Mouse (Mus musculus) forebrain, embryonic 13.5 days (tissue): Measurements from ENCODE around the gene Ndfip2. TPM values are rescaled to one million over a fixed set of nuclear protein-coding genes. Genes with fewer than 3 reads are reported as not detected.
A peak's percentile ranks its signal among the peaks of the same experiment; 100 is the strongest.

ENCODE experiments used
- ATAC-seq: fragments of 200-750 bp; cut with Nextera tagmentation; 2 replicates; pipeline ENCODE4 v1.8.0; 2017
- H3K27ac ChIP-seq: fragments of 300-500 bp; sonication (generic); 2 replicates; pipeline ENCODE4 v1.5.1; 2015; ENCODE audit warnings: inconsistent platforms, mild to moderate bottlenecking, moderate library complexity
- H3K27me3 ChIP-seq: fragments of 300-500 bp; sonication (generic); 2 replicates; pipeline ENCODE4 v1.6.1; 2015; ENCODE audit warnings: mild to moderate bottlenecking, inconsistent platforms
- H3K36me3 ChIP-seq: fragments of 300-500 bp; sonication (generic); 2 replicates; pipeline ENCODE4 v1.6.1; 2015; ENCODE audit warnings: mild to moderate bottlenecking, inconsistent platforms; ENCODE audit not compliant: poor library complexity, severe bottlenecking
- H3K4me1 ChIP-seq: fragments of 300-500 bp; sonication (generic); 2 replicates; pipeline ENCODE4 v1.6.1; 2015; ENCODE audit warnings: inconsistent platforms
- H3K4me2 ChIP-seq: fragments of 300-500 bp; sonication (generic); 2 replicates; pipeline ENCODE4 v1.6.1; 2015; ENCODE audit warnings: inconsistent platforms, mild to moderate bottlenecking, moderate library complexity
- H3K4me3 ChIP-seq: fragments of 300-500 bp; sonication (generic); 2 replicates; pipeline ENCODE4 v1.5.1; 2015; ENCODE audit warnings: mild to moderate bottlenecking, inconsistent platforms
- H3K9ac ChIP-seq: fragments of 300-500 bp; sonication (generic); 2 replicates; pipeline ENCODE4 v1.6.1; 2015; ENCODE audit warnings: mild to moderate bottlenecking, inconsistent platforms
- H3K9me3 ChIP-seq: fragments of 300-500 bp; sonication (generic); replicated peaks from 2 replicates; pipeline ENCODE4 v1.6.1; 2016; ENCODE audit warnings: inconsistent platforms
- WGBS: fragments of 180-500 bp; shearing (Covaris S2); methylation state at CpG from one replicate; pipeline ENCODE4 v1.1.7; 2015; 5-methylcytosine and 5-hydroxymethylcytosine counted together
- polyA plus RNA-seq: library from polyadenylated mRNA; unstranded; fragments of >200 nt; fragmentation: Nextera tagmentation; extraction: Ambion mirVana; gene quantifications from 2 replicates; pipeline ENCODE4 v1.2.1, GENCODE M21; 2015

Gene Ndfip2
- polyA plus RNA-seq, 1 experiment from 2014 or later = 61.7 TPM

GRCm38 (mm10) chr14:105254401-105254800 lies 4.0 kb upstream of the Ndfip2 start:
- no peak for ATAC-seq
- no peaks in the 10 kb centered on the region for H3K9me3 ChIP-seq
- no peak overlapping the region for H3K4me2 ChIP-seq
- 91% methylated on average over 5 of the region's 5 CpGs for WGBS
- H3K9ac ChIP-seq = no peak overlapping the region
- H3K27ac ChIP-seq = no peak overlapping the region
- no peaks in the 10 kb centered on the region for H3K36me3 ChIP-seq
- peaks cover under 1% of the 10 kb centered on the region; the same call in 1 of the 2 replicates for H3K4me1 ChIP-seq
- H3K27me3 ChIP-seq = no peaks in the 10 kb centered on the region
- H3K4me3 ChIP-seq = no peak overlapping the region

- WGBS = 83% methylated on average over 7 of the region's 7 CpGs
- H3K27ac ChIP-seq = no peak overlapping the region
Observed at GRCm38 (mm10) chr14:105255620-105256019, 2.8 kb upstream of the Ndfip2 start.

GRCm38 (mm10) chr14:105259035-105259880 lies 885 bp downstream of the Ndfip2 start:
- peaks cover 15% of the 10 kb centered on the region; the same call in 1 of the 2 replicates for H3K4me1 ChIP-seq
- ATAC-seq = peak; percentile 75
- peak overlapping the region; percentile 72 for H3K4me3 ChIP-seq
- no peaks in the 10 kb centered on the region for H3K9me3 ChIP-seq
- no peaks in the 10 kb centered on the region for H3K36me3 ChIP-seq
- peak overlapping the region; percentile 94 for H3K27ac ChIP-seq
- peak overlapping the region; percentile 75 for H3K4me2 ChIP-seq
- WGBS = 10% methylated on average over 31 of the region's 34 CpGs
- no peaks in the 10 kb centered on the region for H3K27me3 ChIP-seq
- peak overlapping the region; percentile 89 for H3K9ac ChIP-seq

More at GRCm38 (mm10) chr14:105255620-105256019, 2.8 kb upstream of the Ndfip2 start:
- no peaks in the 10 kb centered on the region for H3K27me3 ChIP-seq
- no peaks in the 10 kb centered on the region for H3K9me3 ChIP-seq
- H3K36me3 ChIP-seq = no peaks in the 10 kb centered on the region
- ATAC-seq = no peak
- H3K4me2 ChIP-seq = no peak overlapping the region
- H3K4me3 ChIP-seq = no peak overlapping the region
- H3K9ac ChIP-seq = no peak overlapping the region
- H3K4me1 ChIP-seq = peaks cover 7% of the 10 kb centered on the region; the same call in 1 of the 2 replicates

- no peaks in the 10 kb centered on the region for H3K9me3 ChIP-seq
- no peaks in the 10 kb centered on the region for H3K36me3 ChIP-seq
- no peak for ATAC-seq
- 50% methylated on average over 5 of the region's 5 CpGs for WGBS
- no peak overlapping the region for H3K9ac ChIP-seq
- no peak overlapping the region for H3K27ac ChIP-seq
- H3K4me1 ChIP-seq = peaks cover 15% of the 10 kb centered on the region; the same call in 1 of the 2 replicates
- H3K4me3 ChIP-seq = no peak overlapping the region
- no peaks in the 10 kb centered on the region for H3K27me3 ChIP-seq
- H3K4me2 ChIP-seq = no peak overlapping the region
Observed at GRCm38 (mm10) chr14:105262923-105263322, 4.5 kb downstream of the Ndfip2 start.

DNA sequence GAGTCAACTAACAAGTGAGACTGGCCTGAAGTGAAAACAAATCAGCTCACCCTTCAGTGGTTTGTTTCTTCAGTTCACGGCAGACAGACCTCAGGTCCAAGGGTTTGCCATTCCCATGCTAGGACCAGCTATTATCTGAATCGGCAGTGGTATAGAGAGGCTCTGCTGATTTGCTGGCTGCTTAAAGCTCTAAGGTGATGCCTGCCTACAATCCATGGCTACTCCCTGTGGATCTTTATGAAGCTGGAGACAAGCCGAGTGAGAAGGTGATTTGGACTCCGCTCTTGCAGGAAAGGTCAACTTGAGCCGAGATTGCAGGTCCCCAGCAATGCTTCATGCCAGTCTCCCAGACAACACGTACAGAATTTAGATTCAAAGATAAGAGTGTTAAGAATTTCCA lies 8.7 kb downstream of the Ndfip2 start:
- no peaks in the 10 kb centered on the region for H3K36me3 ChIP-seq
- H3K9ac ChIP-seq = no peak overlapping the region
- ATAC-seq = no peak
- WGBS = 87% methylated on average over 6 of the region's 6 CpGs
- H3K27me3 ChIP-seq = no peaks in the 10 kb centered on the region
- H3K4me2 ChIP-seq = no peak overlapping the region
- peaks cover 7% of the 10 kb centered on the region; the same call in 1 of the 2 replicates for H3K4me1 ChIP-seq
- no peak overlapping the region for H3K4me3 ChIP-seq
- no peak overlapping the region for H3K27ac ChIP-seq
- H3K9me3 ChIP-seq = no peaks in the 10 kb centered on the region

DNA sequence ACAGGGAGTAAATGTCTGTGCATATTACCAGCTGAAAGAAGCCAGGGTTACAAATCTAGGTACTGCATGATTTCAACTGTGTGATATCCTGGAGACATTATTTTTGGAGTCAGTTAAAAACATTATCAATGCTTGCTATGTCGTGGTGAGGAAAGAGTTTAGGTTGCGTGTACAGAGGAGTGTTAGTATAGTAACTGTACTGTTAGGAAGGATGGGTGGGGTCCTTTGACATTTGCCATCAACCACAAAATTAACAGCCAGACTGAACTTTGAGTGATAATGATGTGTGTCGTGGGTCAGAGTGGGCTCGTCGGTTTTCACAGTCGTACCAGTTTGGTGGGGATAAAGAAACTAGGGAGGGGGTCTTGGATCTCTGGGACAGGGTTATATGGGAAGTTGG lies 13.7 kb downstream of the Ndfip2 start:
- no peak overlapping the region for H3K9ac ChIP-seq
- no peak overlapping the region for H3K27ac ChIP-seq
- H3K4me3 ChIP-seq = no peak overlapping the region
- no peak overlapping the region for H3K4me2 ChIP-seq
- H3K4me1 ChIP-seq = no peaks in the 10 kb centered on the region
- ATAC-seq = no peak
- 93% methylated on average over 6 of the region's 6 CpGs for WGBS
- no peaks in the 10 kb centered on the region for H3K27me3 ChIP-seq
- no peaks in the 10 kb centered on the region for H3K36me3 ChIP-seq
- H3K9me3 ChIP-seq = no peaks in the 10 kb centered on the region

- ATAC-seq = no peak
- H3K36me3 ChIP-seq = no peaks in the 10 kb centered on the region
- H3K4me1 ChIP-seq = no peaks in the 10 kb centered on the region
- 85% methylated on average over 4 of the region's 4 CpGs for WGBS
- H3K4me3 ChIP-seq = no peak overlapping the region
- H3K27me3 ChIP-seq = no peaks in the 10 kb centered on the region
- no peak overlapping the region for H3K4me2 ChIP-seq
- H3K9me3 ChIP-seq = no peaks in the 10 kb centered on the region
- H3K27ac ChIP-seq = no peak overlapping the region
- no peak overlapping the region for H3K9ac ChIP-seq
Observed at GRCm38 (mm10) chr14:105272539-105272938, 14.2 kb downstream of the Ndfip2 start.

GRCm38 (mm10) chr14:105275196-105275595 lies 16.8 kb downstream of the Ndfip2 start:
- Histone ChIP-seq H3K27ac (no peak overlapping the region), H3K4me1 (no peaks in the 10 kb centered on the region), H3K9me3 (no peaks in the 10 kb centered on the region), H3K9ac (no peak overlapping the region), H3K4me2 (no peak overlapping the region), H3K36me3 (no peaks in the 10 kb centered on the region), H3K4me3 (no peak overlapping the region), H3K27me3 (no peaks in the 10 kb centered on the region)
- ATAC-seq = no peak
- 79% methylated on average over 5 of the region's 5 CpGs for whole genome bisulfite sequencing

DNA sequence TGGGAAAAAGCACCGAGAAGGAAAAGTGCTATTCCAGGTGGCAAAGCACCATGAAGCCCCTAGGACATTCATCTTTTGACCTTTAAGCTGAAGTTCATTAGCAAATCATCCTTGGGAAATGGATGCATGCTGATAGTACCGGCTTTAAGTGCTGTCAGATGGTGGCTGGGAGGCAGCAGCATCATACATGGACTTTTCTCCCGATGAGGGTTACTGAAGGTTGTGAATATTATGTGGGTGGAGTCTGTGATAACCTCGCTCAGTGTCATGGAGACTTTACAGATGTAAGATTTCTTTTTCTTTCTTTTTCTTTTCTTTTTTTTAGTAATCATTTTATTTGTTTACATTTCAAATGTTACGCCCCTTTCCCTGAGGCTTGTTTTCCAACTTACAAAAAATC lies 18.9 kb downstream of the Ndfip2 start:
- Histone ChIP-seq H3K4me3 (no peak overlapping the region), H3K9ac (no peak overlapping the region), H3K27ac (no peak overlapping the region), H3K9me3 (no peaks in the 10 kb centered on the region), H3K27me3 (no peaks in the 10 kb centered on the region), H3K36me3 (no peaks in the 10 kb centered on the region), H3K4me2 (no peak overlapping the region), H3K4me1 (no peaks in the 10 kb centered on the region)
- 94% methylated on average over 5 of the region's 5 CpGs for WGBS
- ATAC-seq = no peak

GRCm38 (mm10) chr14:105284062-105284461 lies 25.7 kb downstream of the Ndfip2 start:
- Histone ChIP-seq H3K27ac (no peak overlapping the region), H3K4me1 (no peaks in the 10 kb centered on the region), H3K27me3 (no peaks in the 10 kb centered on the region), H3K4me3 (no peak overlapping the region), H3K9ac (no peak overlapping the region), H3K36me3 (peaks cover 7% of the 10 kb centered on the region), H3K4me2 (no peak overlapping the region), H3K9me3 (no peaks in the 10 kb centered on the region)
- ATAC-seq = no peak
- WGBS = 88% methylated on average over 3 of the region's 3 CpGs

- H3K36me3 ChIP-seq = peaks cover 15% of the 10 kb centered on the region
- 97% methylated on average over 4 of the region's 4 CpGs for WGBS
- no peaks in the 10 kb centered on the region for H3K4me1 ChIP-seq
- no peaks in the 10 kb centered on the region for H3K9me3 ChIP-seq
- no peaks in the 10 kb centered on the region for H3K27me3 ChIP-seq
- H3K4me2 ChIP-seq = no peak overlapping the region
- no peak for ATAC-seq
- no peak overlapping the region for H3K4me3 ChIP-seq
- no peak overlapping the region for H3K9ac ChIP-seq
- H3K27ac ChIP-seq = no peak overlapping the region
Observed at GRCm38 (mm10) chr14:105287557-105287956, 29.2 kb downstream of the Ndfip2 start.

DNA sequence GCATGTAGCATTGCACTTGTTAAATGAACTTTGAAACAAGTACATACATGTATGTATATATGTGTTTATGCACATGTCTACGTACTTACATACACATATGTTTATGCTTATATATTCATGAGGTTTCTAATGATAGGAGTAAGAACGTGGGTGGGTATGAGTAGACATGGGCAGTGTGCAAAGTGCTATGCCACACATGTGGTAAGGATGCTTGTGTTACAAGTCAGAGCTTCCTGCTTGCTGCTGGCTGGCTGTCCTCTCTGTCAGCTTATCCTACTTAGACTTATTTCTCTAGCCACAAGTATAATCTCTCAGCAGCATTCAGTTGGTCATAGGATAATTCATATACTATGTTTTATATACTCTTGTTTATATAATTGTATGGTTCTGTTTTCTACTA lies 29.6 kb downstream of the Ndfip2 start:
- no peaks in the 10 kb centered on the region for H3K4me1 ChIP-seq
- no peak overlapping the region for H3K27ac ChIP-seq
- no peak overlapping the region for H3K4me3 ChIP-seq
- H3K9ac ChIP-seq = no peak overlapping the region
- no peak for ATAC-seq
- no peaks in the 10 kb centered on the region for H3K9me3 ChIP-seq
- no peak overlapping the region for H3K4me2 ChIP-seq
- peaks cover 15% of the 10 kb centered on the region for H3K36me3 ChIP-seq
- no peaks in the 10 kb centered on the region for H3K27me3 ChIP-seq
- WGBS = 93% methylated on average over 2 of the region's 2 CpGs

GRCm38 (mm10) chr14:105288529-105288928 lies 30.2 kb downstream of the Ndfip2 start:
- Histone ChIP-seq H3K9me3 (no peaks in the 10 kb centered on the region), H3K9ac (no peak overlapping the region), H3K36me3 (peaks cover 15% of the 10 kb centered on the region), H3K4me2 (no peak overlapping the region), H3K4me3 (no peak overlapping the region), H3K4me1 (no peaks in the 10 kb centered on the region), H3K27me3 (no peaks in the 10 kb centered on the region), H3K27ac (no peak overlapping the region)
- WGBS = 96% methylated on average over 4 of the region's 4 CpGs
- no peak for ATAC-seq
